8 mouse cellular contexts compared by ENCODE assay signal in the genomic region with DNA sequence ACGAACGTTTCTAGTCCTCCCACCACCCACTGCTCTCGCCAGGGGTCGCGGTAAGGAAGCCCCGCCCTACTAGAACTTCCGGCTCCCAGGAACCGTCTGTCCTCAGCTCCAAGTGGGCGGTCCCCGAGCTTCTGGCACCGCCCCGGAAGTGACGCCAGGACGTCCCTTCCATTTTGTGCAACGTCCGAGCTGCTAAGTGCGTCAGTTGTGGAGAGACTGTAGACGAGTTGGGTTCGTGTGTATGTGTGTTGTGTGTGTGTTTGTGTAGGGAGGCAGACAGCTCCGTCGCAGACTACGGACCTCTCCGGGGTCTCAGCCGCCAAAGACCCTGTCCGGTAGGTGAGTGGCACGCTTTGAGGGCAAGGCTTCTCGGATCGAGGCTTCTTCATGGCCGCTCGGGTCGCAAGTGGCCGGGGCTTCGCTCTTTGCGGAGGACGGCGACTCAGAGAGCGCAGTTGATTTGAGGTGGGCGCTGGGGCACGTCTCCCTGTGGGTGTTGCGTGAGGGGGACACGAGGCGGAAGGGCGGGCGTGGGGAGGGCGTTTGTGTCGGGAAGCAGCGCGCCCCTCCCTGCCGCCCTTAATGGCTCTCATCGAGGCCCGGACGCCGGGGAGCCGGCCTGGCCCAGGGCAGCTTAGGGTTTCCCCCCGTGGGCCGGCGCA. TPM values are rescaled to one million over a fixed set of nuclear protein-coding genes. Genes with fewer than 3 reads are reported as not detected.
DNase-seq lines count a peak whose midpoint lies in the region; ATAC-seq lines count a peak whose summit lies in the region.

Srsf5 (plus strand) TSS at position 171 of the 662 bp plus-strand sequence.

- peaks cover 33% of the 10 kb centered on the region for H3K36me3 ChIP-seq in intestine, embryonic 14.5 days (ENCODE audit: control insufficient read depth, insufficient read depth, low read length)

- no peaks in the 10 kb centered on the region for H3K9me3 ChIP-seq in intestine, embryonic 14.5 days (ENCODE audit: control insufficient read depth, low read length)

- H3K27me3 ChIP-seq in intestine, embryonic 14.5 days (replicated peaks; ENCODE audit: control insufficient read depth, insufficient read depth, low read length), result no peaks in the 10 kb centered on the region

- H3K4me1 ChIP-seq in intestine, embryonic 14.5 days (replicated peaks; ENCODE audit: control insufficient read depth, insufficient read depth, low read length), result peaks cover 12% of the 10 kb centered on the region

- WGBS in intestine, embryonic 14.5 days, result under 1% methylated on average over 56 of the region's 57 CpGs

- peak within 1 kb of the TSS; percentile 99 for H3K9ac ChIP-seq in intestine, embryonic 14.5 days (ENCODE audit: low read length)

- peak within 1 kb of the TSS; percentile 98 for H3K4me3 ChIP-seq in intestine, embryonic 14.5 days (ENCODE audit: low read depth, low read length)

- peak; percentile 99 for DNase-seq in adrenal gland, adult 18-20 months (ENCODE audit: low spot score in 2 of 2)
- DNase-seq in embryo, embryonic 11 days, result peak; percentile 98
- peak; percentile 97 for DNase-seq in gastrocnemius, postnatal 25 days
- DNase-seq in intestine, embryonic 14.5 days (ENCODE audit: low spot score), result peak; percentile 99
- peak; percentile 98 for DNase-seq in left cerebral cortex, postnatal 14 days (ENCODE audit: low spot score in 2 of 2)
- peak; percentile 99 for DNase-seq in mesoderm, embryonic 11.5 days (ENCODE audit: low read depth, low spot score)
- DNase-seq in right cerebral cortex, postnatal 36 days (ENCODE audit: low spot score in 2 of 2), result peak; percentile 96 to 97
- DNase-seq in yolk sac, embryonic 10.5 days (ENCODE audit: low spot score), result peak; percentile 97

- H3K27ac ChIP-seq in intestine, embryonic 14.5 days (ENCODE audit: low read depth), result peak within 1 kb of the TSS; percentile 98

- intact Hi-C loops in left cerebral cortex, postnatal 14 days (cut with DNase I), result loop anchor here (5.0 kb wide), 1 partner anchor 153 kb away; the partner anchor contains the start of gene Susd6

- ATAC-seq in intestine, embryonic 14.5 days (replicated peaks; ENCODE audit: low FRiP score, low TSS enrichment, low read depth), result peak; percentile 87

- H3K4me2 ChIP-seq in intestine, embryonic 14.5 days (ENCODE audit: low read length), result peak within 1 kb of the TSS; percentile 82

RNA-seq across cellular contexts. Expression of gene Srsf5, which starts in this region (rescaled TPM):
- total RNA-seq in adrenal gland, adult 18-20 months (2021), result 100 to 1,000 TPM; 245 to 319 TPM
- 10 to 100 TPM; 72.3 to 75.0 TPM for total RNA-seq in gastrocnemius, postnatal 25 days (2021)
- polyA plus RNA-seq in intestine, embryonic 14.5 days (2014; fragmentation: Nextera tagmentation; extraction: Ambion mirVana), result 350 and 386 TPM in 2 replicates
- total RNA-seq in left cerebral cortex, postnatal 14 days (2021), result 100 to 1,000 TPM; 314 to 326 TPM

Comparison
In these comparisons a context has a peak if more than half of its experiments do, and no peak if none do; other contexts are left out.
1. Peak in every context shown above with its lines: DNase-seq, ATAC-seq, H3K4me3 ChIP-seq and H3K27ac ChIP-seq.